Mouse (Mus musculus): ENCODE measurements around the gene Sgpp2. TPM values are rescaled to one million over a fixed set of nuclear protein-coding genes. Genes with fewer than 3 reads are reported as not detected.

Gene Sgpp2
- polyA plus RNA-seq, 1 experiment, result 0.02 TPM

GRCm38 (mm10) chr1:78371569-78372236 is 61.6 kb downstream of the Sgpp2 start:
- Histone ChIP-seq H3K4me1 (ENCODE audit: control insufficient read depth, insufficient read depth, insufficient read length) (no peaks in the 10 kb centered on the region), H3K36me3 (ENCODE audit: control insufficient read depth, insufficient read depth, low read length) (no peaks in the 10 kb centered on the region), H3K27ac (ENCODE audit: insufficient read depth, low read length) (no peak overlapping the region), H3K4me3 (ENCODE audit: extremely low read depth, insufficient read depth, insufficient read length) (no peak overlapping the region), H3K27me3 (ENCODE audit: control insufficient read depth, insufficient read depth, low read length) (no peaks in the 10 kb centered on the region)
- no peak for DNase-seq (ENCODE audit: low read depth in 1 of 2, low spot score in 2 of 2)
- WGBS, result 88% methylated on average over 2 of the region's 2 CpGs
- TF ChIP-seq CTCF (IDR thresholded peaks at IDR 0.05; ENCODE audit: extremely low read depth, insufficient read depth, insufficient read length, insufficient replicate concordance) (no peak), POLR2A (IDR thresholded peaks at IDR 0.05; ENCODE audit: low read depth, low read length) (no peak)

GRCm38 (mm10) chr1:78372316-78372715 is 62.2 kb downstream of the Sgpp2 start:
- no peak for DNase-seq (ENCODE audit: low read depth in 1 of 2, low spot score in 2 of 2)
- H3K36me3 ChIP-seq (ENCODE audit: control insufficient read depth, insufficient read depth, low read length), result no peaks in the 10 kb centered on the region
- H3K27me3 ChIP-seq (ENCODE audit: control insufficient read depth, insufficient read depth, low read length), result no peaks in the 10 kb centered on the region
- no peak overlapping the region for H3K4me3 ChIP-seq (ENCODE audit: extremely low read depth, insufficient read depth, insufficient read length)
- no peak for TF ChIP-seq POLR2A (IDR thresholded peaks at IDR 0.05; ENCODE audit: low read depth, low read length)
- no peak for TF ChIP-seq CTCF (IDR thresholded peaks at IDR 0.05; ENCODE audit: extremely low read depth, insufficient read depth, insufficient read length, insufficient replicate concordance)
- 92% methylated on average over 9 of the region's 9 CpGs for WGBS
- no peak overlapping the region for H3K27ac ChIP-seq (ENCODE audit: insufficient read depth, low read length)
- H3K4me1 ChIP-seq (ENCODE audit: control insufficient read depth, insufficient read depth, insufficient read length), result no peaks in the 10 kb centered on the region

GRCm38 (mm10) chr1:78373836-78374235 is 63.7 kb downstream of the Sgpp2 start:
- Histone ChIP-seq H3K27me3 (ENCODE audit: control insufficient read depth, insufficient read depth, low read length) (no peaks in the 10 kb centered on the region), H3K27ac (ENCODE audit: insufficient read depth, low read length) (no peak overlapping the region), H3K4me3 (ENCODE audit: extremely low read depth, insufficient read depth, insufficient read length) (no peak overlapping the region), H3K4me1 (ENCODE audit: control insufficient read depth, insufficient read depth, insufficient read length) (no peaks in the 10 kb centered on the region), H3K36me3 (ENCODE audit: control insufficient read depth, insufficient read depth, low read length) (no peaks in the 10 kb centered on the region)
- TF ChIP-seq POLR2A (IDR thresholded peaks at IDR 0.05; ENCODE audit: low read depth, low read length), result no peak
- TF ChIP-seq CTCF (IDR thresholded peaks at IDR 0.05; ENCODE audit: extremely low read depth, insufficient read depth, insufficient read length, insufficient replicate concordance), result no peak
- no peak for DNase-seq (ENCODE audit: low read depth in 1 of 2, low spot score in 2 of 2)
- WGBS, result 95% methylated on average over 5 of the region's 5 CpGs

GRCm38 (mm10) chr1:78375058-78375457 is 64.9 kb downstream of the Sgpp2 start:
- no peak overlapping the region for H3K27ac ChIP-seq (ENCODE audit: insufficient read depth, low read length)
- 88% methylated on average over 3 of the region's 3 CpGs for WGBS
- TF ChIP-seq POLR2A (IDR thresholded peaks at IDR 0.05; ENCODE audit: low read depth, low read length), result no peak
- TF ChIP-seq CTCF (IDR thresholded peaks at IDR 0.05; ENCODE audit: extremely low read depth, insufficient read depth, insufficient read length, insufficient replicate concordance), result no peak
- DNase-seq (ENCODE audit: low read depth in 1 of 2, low spot score in 2 of 2), result no peak
- no peaks in the 10 kb centered on the region for H3K36me3 ChIP-seq (ENCODE audit: control insufficient read depth, insufficient read depth, low read length)
- H3K4me3 ChIP-seq (ENCODE audit: extremely low read depth, insufficient read depth, insufficient read length), result no peak overlapping the region
- no peaks in the 10 kb centered on the region for H3K27me3 ChIP-seq (ENCODE audit: control insufficient read depth, insufficient read depth, low read length)
- no peaks in the 10 kb centered on the region for H3K4me1 ChIP-seq (ENCODE audit: control insufficient read depth, insufficient read depth, insufficient read length)

GRCm38 (mm10) chr1:78380950-78381349 is 70.8 kb downstream of the Sgpp2 start:
- Histone ChIP-seq H3K36me3 (ENCODE audit: control insufficient read depth, insufficient read depth, low read length) (no peaks in the 10 kb centered on the region), H3K27ac (ENCODE audit: insufficient read depth, low read length) (no peak overlapping the region), H3K27me3 (ENCODE audit: control insufficient read depth, insufficient read depth, low read length) (no peaks in the 10 kb centered on the region), H3K4me1 (ENCODE audit: control insufficient read depth, insufficient read depth, insufficient read length) (no peaks in the 10 kb centered on the region), H3K4me3 (ENCODE audit: extremely low read depth, insufficient read depth, insufficient read length) (no peak overlapping the region)
- DNase-seq (ENCODE audit: low read depth in 1 of 2, low spot score in 2 of 2), result no peak
- TF ChIP-seq CTCF (IDR thresholded peaks at IDR 0.05; ENCODE audit: extremely low read depth, insufficient read depth, insufficient read length, insufficient replicate concordance) (no peak), POLR2A (IDR thresholded peaks at IDR 0.05; ENCODE audit: low read depth, low read length) (no peak)
- WGBS, result 88% methylated on average over 4 of the region's 4 CpGs

- Histone ChIP-seq H3K36me3 (ENCODE audit: control insufficient read depth, insufficient read depth, low read length) (no peaks in the 10 kb centered on the region), H3K27me3 (ENCODE audit: control insufficient read depth, insufficient read depth, low read length) (no peaks in the 10 kb centered on the region), H3K4me3 (ENCODE audit: extremely low read depth, insufficient read depth, insufficient read length) (no peak overlapping the region), H3K4me1 (ENCODE audit: control insufficient read depth, insufficient read depth, insufficient read length) (no peaks in the 10 kb centered on the region), H3K27ac (ENCODE audit: insufficient read depth, low read length) (no peak overlapping the region)
- no peak for DNase-seq (ENCODE audit: low read depth in 1 of 2, low spot score in 2 of 2)
- TF ChIP-seq CTCF (IDR thresholded peaks at IDR 0.05; ENCODE audit: extremely low read depth, insufficient read depth, insufficient read length, insufficient replicate concordance), result no peak
- TF ChIP-seq POLR2A (IDR thresholded peaks at IDR 0.05; ENCODE audit: low read depth, low read length), result no peak
- WGBS, result 58% methylated on average over 4 of the region's 4 CpGs
These were observed 77.7 kb downstream of the Sgpp2 start for GRCm38 (mm10) chr1:78387854-78388253.

GRCm38 (mm10) chr1:78388848-78389247 is 78.7 kb downstream of the Sgpp2 start:
- no peaks in the 10 kb centered on the region for H3K27me3 ChIP-seq (ENCODE audit: control insufficient read depth, insufficient read depth, low read length)
- TF ChIP-seq CTCF (IDR thresholded peaks at IDR 0.05; ENCODE audit: extremely low read depth, insufficient read depth, insufficient read length, insufficient replicate concordance) (no peak), POLR2A (IDR thresholded peaks at IDR 0.05; ENCODE audit: low read depth, low read length) (no peak)
- H3K27ac ChIP-seq (ENCODE audit: insufficient read depth, low read length), result no peak overlapping the region
- 86% methylated on average over 3 of the region's 3 CpGs for WGBS
- H3K4me3 ChIP-seq (ENCODE audit: extremely low read depth, insufficient read depth, insufficient read length), result no peak overlapping the region
- no peaks in the 10 kb centered on the region for H3K36me3 ChIP-seq (ENCODE audit: control insufficient read depth, insufficient read depth, low read length)
- no peak for DNase-seq (ENCODE audit: low read depth in 1 of 2, low spot score in 2 of 2)
- H3K4me1 ChIP-seq (ENCODE audit: control insufficient read depth, insufficient read depth, insufficient read length), result no peaks in the 10 kb centered on the region
